Mouse (Mus musculus): Measurements from ENCODE around the gene Fbxw15.
"Not testable (repeated sequence)": the region's sequence is repeated elsewhere in the genome, so short reads cannot be mapped to it uniquely, and the experiment has no call there.

DNA sequence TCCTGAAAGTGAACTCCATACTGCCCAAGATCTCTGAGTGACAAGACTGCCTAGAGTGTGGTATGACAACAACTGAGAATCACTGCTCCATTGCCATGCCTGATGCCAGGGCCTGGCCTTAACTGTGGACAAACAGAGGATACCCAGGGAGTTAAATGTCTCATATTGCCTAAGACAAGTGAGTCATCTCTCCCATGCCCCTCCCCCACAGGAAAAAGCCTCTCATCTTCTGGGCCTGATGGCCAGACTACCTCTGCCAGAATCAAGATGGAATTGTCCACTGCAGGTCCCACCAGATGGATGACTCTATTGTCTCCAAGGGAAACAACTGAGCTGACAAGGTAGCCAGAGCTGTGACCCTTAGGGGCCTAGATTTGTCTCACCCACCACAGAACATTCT lies 6.0 kb downstream of the Fbxw15 start:
- TF ChIP-seq POLR2A (IDR thresholded peaks at IDR 0.05; ENCODE audit: low read depth, low read length); CTCF (IDR thresholded peaks at IDR 0.05; ENCODE audit: extremely low read depth, insufficient read depth, insufficient read length, insufficient replicate concordance): not testable (repeated sequence)
